Mouse (Mus musculus) spleen, postnatal 4 days (tissue): ENCODE measurements around the gene Gm9044.
"Not testable (repeated sequence)": the region's sequence is repeated elsewhere in the genome, so short reads cannot be mapped to it uniquely, and the experiment has no call there.

Experiments used
- DNase-seq, 2 experiments: peaks; one replicate each; pipeline ENCODE4 v3.0.0; 2022; ENCODE audit warnings: low spot score in 2 of 2

Gm9044 gene

DNA sequence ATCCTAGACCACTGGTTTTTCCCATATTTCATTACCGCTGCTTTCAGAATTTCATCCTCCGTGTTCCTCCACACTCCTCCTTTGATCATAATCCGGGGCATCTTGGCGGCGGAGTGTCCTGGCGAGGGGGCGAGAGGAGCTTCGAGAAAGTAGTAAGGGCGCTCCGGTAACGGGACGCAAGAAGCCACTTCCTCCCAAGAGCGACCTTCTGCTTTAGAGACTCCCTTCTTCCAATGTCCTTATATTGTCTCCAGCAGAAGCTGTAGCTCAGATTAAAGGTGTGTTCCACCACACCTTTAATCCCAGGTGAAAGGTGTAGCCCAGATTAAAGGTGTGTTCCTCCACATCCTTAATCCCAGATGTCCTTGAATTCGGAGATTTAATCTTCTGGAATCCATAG, at the start of gene Gm9044:
TSS of gene Gm9044 (minus strand) at position 101 of the 400 bp plus-strand sequence.
- not testable (repeated sequence) for DNase-seq

DNA sequence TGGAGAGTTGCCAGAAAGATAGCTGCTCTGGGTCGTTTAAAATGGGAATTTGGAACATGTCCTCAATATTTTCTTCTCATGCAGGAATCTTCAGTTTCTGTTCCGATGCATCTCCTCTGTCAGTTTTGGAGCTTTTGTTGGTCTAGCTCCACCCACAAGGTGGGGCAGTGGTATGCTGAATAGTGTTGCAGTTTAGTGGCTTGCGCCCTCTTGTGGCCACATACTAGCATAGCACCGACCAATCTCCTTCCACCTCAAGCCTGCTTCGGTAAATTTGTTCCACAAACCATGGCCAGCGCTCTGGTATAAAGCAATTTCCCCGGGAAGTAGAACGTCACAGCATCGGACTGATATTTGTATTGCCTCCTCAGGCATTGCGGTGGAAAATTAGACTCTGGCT, 38.2 kb upstream of the Gm9044 start:
- DNase-seq: peak; percentile 67 to 85

DNA sequence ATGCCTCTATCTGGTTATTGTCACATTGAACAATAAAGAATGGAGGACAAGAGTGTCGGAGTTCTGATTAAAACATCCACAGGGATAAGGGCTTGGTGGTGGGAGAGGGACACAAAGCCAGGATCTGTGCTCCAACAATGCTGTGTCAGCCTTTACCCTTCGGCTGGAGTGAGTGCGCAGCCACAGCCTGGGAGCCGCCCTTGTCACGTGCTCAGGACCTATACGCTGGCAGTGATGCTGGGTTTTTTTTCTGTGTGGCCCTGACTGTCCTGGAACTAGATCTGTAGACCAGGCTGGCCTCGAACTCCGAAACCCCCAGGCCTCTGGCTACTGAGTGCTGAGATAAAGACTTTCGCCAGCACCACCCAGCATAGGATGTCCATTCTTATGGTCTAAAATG, 37.3 kb upstream of the Gm9044 start:
- peak in 1 of 2 experiments; percentile 60 for DNase-seq

DNA sequence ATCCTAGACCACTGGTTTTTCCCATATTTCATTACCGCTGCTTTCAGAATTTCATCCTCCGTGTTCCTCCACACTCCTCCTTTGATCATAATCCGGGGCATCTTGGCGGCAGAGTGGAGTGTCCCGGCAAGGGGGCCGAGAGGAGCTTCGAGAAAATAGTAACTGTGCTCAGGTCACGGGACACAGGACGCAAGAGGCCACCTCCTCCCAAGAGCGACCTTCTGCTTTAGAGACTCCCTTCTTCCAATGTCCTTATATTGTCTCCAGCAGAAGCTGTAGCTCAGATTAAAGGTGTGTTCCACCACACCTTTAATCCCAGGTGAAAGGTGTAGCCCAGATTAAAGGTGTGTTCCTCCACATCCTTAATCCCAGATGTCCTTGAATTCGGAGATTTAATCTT, 21.8 kb upstream of the Gm9044 start, which contains the start of gene Gm9049:
TSS of gene Gm9049 (minus strand) at position 101 of the 400 bp plus-strand sequence.
- not testable (repeated sequence) for DNase-seq

DNA sequence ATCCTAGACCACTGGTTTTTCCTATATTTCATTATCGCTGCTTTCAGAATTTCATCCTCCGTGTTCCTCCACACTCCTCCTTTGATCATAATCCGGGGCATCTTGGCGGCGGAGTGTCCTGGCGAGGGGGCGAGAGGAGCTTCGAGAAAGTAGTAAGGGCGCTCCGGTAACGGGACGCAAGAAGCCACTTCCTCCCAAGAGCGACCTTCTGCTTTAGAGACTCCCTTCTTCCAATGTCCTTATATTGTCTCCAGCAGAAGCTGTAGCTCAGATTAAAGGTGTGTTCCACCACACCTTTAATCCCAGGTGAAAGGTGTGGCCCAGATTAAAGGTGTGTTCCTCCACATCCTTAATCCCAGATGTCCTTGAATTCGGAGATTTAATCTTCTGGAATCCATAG, 16.4 kb upstream of the Gm9044 start, which contains the start of gene Gm9048:
TSS of gene Gm9048 (minus strand) at position 101 of the 400 bp plus-strand sequence.
- not testable (repeated sequence) for DNase-seq

DNA sequence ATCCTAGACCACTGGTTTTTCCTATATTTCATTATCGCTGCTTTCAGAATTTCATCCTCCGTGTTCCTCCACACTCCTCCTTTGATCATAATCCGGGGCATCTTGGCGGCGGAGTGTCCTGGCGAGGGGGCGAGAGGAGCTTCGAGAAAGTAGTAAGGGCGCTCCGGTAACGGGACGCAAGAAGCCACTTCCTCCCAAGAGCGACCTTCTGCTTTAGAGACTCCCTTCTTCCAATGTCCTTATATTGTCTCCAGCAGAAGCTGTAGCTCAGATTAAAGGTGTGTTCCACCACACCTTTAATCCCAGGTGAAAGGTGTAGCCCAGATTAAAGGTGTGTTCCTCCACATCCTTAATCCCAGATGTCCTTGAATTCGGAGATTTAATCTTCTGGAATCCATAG, 10.9 kb upstream of the Gm9044 start, which contains the start of gene Gm9046:
TSS of gene Gm9046 (minus strand) at position 101 of the 400 bp plus-strand sequence.
- not testable (repeated sequence) for DNase-seq

DNA sequence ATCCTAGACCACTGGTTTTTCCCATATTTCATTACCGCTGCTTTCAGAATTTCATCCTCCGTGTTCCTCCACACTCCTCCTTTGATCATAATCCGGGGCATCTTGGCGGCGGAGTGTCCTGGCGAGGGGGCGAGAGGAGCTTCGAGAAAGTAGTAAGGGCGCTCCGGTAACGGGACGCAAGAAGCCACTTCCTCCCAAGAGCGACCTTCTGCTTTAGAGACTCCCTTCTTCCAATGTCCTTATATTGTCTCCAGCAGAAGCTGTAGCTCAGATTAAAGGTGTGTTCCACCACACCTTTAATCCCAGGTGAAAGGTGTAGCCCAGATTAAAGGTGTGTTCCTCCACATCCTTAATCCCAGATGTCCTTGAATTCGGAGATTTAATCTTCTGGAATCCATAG, 5.5 kb upstream of the Gm9044 start, which contains the start of gene Gm9045:
TSS of gene Gm9045 (minus strand) at position 101 of the 400 bp plus-strand sequence.
- DNase-seq: not testable (repeated sequence)

DNA sequence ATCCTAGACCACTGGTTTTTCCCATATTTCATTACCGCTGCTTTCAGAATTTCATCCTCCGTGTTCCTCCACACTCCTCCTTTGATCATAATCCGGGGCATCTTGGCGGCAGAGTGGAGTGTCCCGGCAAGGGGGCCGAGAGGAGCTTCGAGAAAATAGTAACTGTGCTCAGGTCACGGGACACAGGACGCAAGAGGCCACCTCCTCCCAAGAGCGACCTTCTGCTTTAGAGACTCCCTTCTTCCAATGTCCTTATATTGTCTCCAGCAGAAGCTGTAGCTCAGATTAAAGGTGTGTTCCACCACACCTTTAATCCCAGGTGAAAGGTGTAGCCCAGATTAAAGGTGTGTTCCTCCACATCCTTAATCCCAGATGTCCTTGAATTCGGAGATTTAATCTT, 5.3 kb downstream of the Gm9044 start, which contains the start of gene Gm9040:
TSS of gene Gm9040 (minus strand) at position 101 of the 400 bp plus-strand sequence.
- DNase-seq: not testable (repeated sequence)

DNA sequence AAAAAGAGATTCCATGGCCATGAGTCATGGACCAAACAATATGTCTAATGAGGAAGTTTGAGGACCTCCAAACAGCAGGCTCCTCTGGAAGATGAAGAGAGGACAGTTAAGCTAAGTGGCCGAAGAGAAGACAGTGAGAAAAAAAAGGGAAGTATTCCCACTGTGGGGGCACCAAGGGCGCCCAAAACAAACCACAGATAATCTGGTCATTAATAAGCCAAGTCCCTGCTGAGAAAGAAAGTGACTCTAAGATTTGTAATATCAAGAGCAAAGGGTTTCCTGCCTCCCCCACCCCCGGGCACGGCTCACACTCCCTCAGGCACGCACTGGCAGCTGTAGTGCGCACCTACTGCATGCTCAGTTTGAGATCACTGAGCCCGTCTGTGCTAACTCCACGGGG, 13.2 kb downstream of the Gm9044 start:
- no peak for DNase-seq

DNA sequence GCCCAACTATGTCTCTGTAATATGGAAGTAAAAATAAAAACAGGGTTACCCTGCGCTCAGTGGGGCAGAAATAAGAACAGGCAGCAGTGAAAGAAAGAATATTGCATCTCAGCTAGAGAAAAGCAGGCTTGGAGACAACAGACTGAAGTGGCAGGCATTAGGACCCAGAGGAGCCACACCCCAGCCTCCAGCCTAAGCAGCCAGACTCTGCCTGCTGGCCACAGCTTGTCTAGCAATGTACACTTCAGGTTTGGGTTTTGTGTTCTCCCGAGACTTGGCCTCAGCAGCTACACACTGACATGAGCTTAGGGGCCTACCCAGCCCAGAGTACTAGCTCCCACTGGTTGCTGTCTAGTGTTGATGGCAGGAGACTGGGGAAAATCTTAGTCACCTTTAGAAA, 30.1 kb downstream of the Gm9044 start:
- not testable (repeated sequence) for DNase-seq

DNA sequence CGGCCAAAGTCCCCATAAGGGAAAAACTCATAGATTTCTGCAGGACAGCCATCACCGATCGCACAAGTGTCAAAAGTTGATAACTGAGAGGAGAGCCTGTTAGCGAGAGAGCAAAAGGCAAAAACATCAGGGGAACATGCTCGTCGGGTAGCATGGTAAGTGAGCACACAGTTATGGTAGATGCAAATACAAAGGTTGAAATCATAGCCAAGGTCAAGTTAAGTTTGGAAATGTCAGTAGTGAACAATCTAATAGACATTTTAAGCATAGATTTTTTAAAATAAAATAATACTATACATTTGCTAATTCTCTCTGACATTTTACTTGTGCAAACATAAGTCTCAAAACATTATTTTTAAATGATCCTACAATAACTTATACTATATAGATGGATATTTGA, 37.3 kb downstream of the Gm9044 start, which contains the start of gene Iltifb:
TSS of gene Iltifb (minus strand) at position 101 of the 400 bp plus-strand sequence.
- DNase-seq: no peak

DNA sequence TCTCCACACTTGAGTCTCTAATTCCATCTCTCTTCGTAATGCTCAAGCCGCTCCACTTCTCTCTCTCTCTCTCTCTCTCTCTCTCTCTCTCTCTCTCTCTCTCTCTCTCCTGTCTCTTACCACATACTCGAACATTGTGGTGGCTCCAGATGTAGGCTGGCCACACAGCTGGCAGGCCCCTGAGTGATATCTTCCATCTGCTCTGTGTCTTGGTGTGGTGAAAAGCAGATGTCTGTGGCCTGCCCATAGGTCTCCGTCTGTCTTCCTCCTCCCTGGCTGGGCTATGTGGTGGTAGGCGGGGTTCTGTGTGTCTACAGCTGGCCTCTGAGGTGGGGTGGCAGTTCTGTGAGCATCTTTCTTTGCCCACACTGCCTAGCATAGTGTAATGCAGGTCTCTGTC, 49.2 kb downstream of the Gm9044 start:
- DNase-seq: peak in 1 of 2 experiments; percentile 23

DNA sequence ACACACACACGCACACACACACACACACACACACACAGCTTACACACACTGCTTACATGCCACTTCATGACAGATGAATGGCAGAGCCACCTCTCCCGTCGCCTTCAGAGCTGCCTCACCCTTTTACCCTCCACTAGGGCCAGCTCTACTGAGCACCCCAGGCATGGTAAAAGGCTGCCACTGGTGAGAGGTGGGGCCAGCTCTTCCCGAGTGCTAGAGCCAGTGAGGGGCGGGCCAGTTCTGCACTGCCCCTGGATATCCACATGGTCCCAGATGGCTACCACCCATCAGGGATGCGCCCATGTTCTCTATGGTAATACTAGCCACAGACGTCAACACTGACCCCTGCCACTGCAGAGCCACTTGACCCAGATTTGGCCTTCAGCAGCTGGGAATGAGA, 49.6 kb downstream of the Gm9044 start:
- DNase-seq: not testable (repeated sequence)
